Mouse (Mus musculus) liver, adult 2 months (tissue): ENCODE data around the gene Snapc1. TPM values are rescaled to one million over a fixed set of nuclear protein-coding genes. Genes with fewer than 3 reads are reported as not detected.
A peak's percentile ranks its signal among the peaks of the same experiment; 100 is the strongest.

ENCODE experiments used
- DNase-seq: peaks from one replicate; pipeline ENCODE4 v3.0.0-alpha.2; 2011; ENCODE audit warnings: low read depth, low spot score; ENCODE audit errors: extremely low read depth
- H3K27ac ChIP-seq: fragments of 200-500 bp; replicated peaks from 2 replicates; pipeline ENCODE4 v1.5.1; 2012; ENCODE audit warnings: low read depth, mild to moderate bottlenecking, control low read depth, inconsistent platforms, low read length; ENCODE audit not compliant: insufficient read depth
- H3K27me3 ChIP-seq: fragments of 200-500 bp; 2 replicates; pipeline ENCODE4 v1.6.1; 2012; ENCODE audit warnings: mild to moderate bottlenecking, moderate library complexity, low read length, inconsistent platforms; ENCODE audit not compliant: control insufficient read depth, insufficient read depth
- H3K36me3 ChIP-seq: fragments of 200-500 bp; 2 replicates; pipeline ENCODE4 v1.6.1; 2012; ENCODE audit warnings: low read length, inconsistent platforms; ENCODE audit not compliant: control insufficient read depth, insufficient read depth
- H3K4me1 ChIP-seq: fragments of 200-500 bp; 2 replicates; pipeline ENCODE4 v1.6.1; 2011; ENCODE audit warnings: low read length; ENCODE audit not compliant: control insufficient read depth, insufficient read depth
- H3K4me3 ChIP-seq: fragments of 200-500 bp; 2 replicates; pipeline ENCODE4 v1.5.1; 2011; ENCODE audit warnings: low read depth, mild to moderate bottlenecking, control low read depth, low read length, moderate library complexity; ENCODE audit not compliant: insufficient read depth
- H3K79me2 ChIP-seq: fragments of 200-500 bp; 2 replicates; pipeline ENCODE4 v1.6.1; 2012; ENCODE audit warnings: inconsistent platforms, mild to moderate bottlenecking, low read length, moderate library complexity; ENCODE audit not compliant: control insufficient read depth, insufficient read depth
- H3K9ac ChIP-seq: fragments of 200-500 bp; 2 replicates; pipeline ENCODE4 v1.6.1; 2012; ENCODE audit warnings: low read depth, mild to moderate bottlenecking, control low read depth, inconsistent platforms, low read length
- CTCF ChIP-seq: fragments of 200-500 bp; IDR thresholded peaks from 2 replicates; pipeline ENCODE4 v1.5.1; 2011; ENCODE audit warnings: low read depth, low read length, control low read depth
- POLR2A ChIP-seq: fragments of 200-500 bp; IDR thresholded peaks from 2 replicates; pipeline ENCODE4 v1.6.1; 2011; ENCODE audit warnings: low read length, control low read depth; ENCODE audit not compliant: insufficient read depth; ENCODE audit errors: extremely low read depth
- WGBS: fragments of 180-500 bp; shearing (Covaris S2); methylation state at CpG from one replicate; pipeline ENCODE4 v1.1.7; 2018; 5-methylcytosine and 5-hydroxymethylcytosine counted together
- polyA plus RNA-seq: library from polyadenylated mRNA; depleted of rRNA; stranded (reverse); fragments of >200 nt; gene quantifications from 2 replicates; pipeline ENCODE4 v1.2.3, GENCODE M21; 2012; rRNA removed
- total RNA-seq: library from RNA; depleted of rRNA; stranded (reverse); fragments of >200 nt; gene quantifications from 2 replicates; pipeline ENCODE4 v1.2.3, GENCODE M21; 2014; rRNA removed

Gene Snapc1
- total RNA-seq: 3.0 and 4.4 TPM in 2 replicates
- polyA plus RNA-seq: 5.4 and 6.0 TPM in 2 replicates

GRCm38 (mm10) chr12:73964291-73965281 lies at the start of gene Snapc1:
TSS of gene Snapc1 (plus strand) at chr12:73964481.
- under 1% methylated on average over 60 of the region's 60 CpGs for WGBS
- Histone ChIP-seq H3K79me2 (no peaks in the 10 kb centered on the region; the same call in 1 of the 2 replicates), H3K4me1 (peaks cover 2% of the 10 kb centered on the region), H3K36me3 (peaks cover 13% of the 10 kb centered on the region), H3K27ac (peak within 1 kb of the TSS; percentile 9), H3K27me3 (no peaks in the 10 kb centered on the region), H3K4me3 (peak within 1 kb of the TSS; percentile 90), H3K9ac (peak within 1 kb of the TSS; percentile 84)
- DNase-seq: peak; percentile 92
- peak; percentile 61; the same call in 1 of the 2 replicates for TF ChIP-seq POLR2A
- no peak for TF ChIP-seq CTCF

- TF ChIP-seq CTCF: no peak
- H3K79me2 ChIP-seq: peaks cover 20% of the 10 kb centered on the region
- 94% methylated on average over 5 of the region's 5 CpGs for WGBS
These were observed 45.8 kb upstream of the Snapc1 start for GRCm38 (mm10) chr12:73918479-73918878.

GRCm38 (mm10) chr12:73930266-73930665 lies 34.0 kb upstream of the Snapc1 start:
- no peaks in the 10 kb centered on the region for H3K79me2 ChIP-seq
- peak overlapping the region; percentile 48 for H3K27ac ChIP-seq
- TF ChIP-seq CTCF: no peak
- TF ChIP-seq POLR2A: no peak
- peak; percentile 84 for DNase-seq
- no peak overlapping the region for H3K4me3 ChIP-seq
- no peaks in the 10 kb centered on the region for H3K27me3 ChIP-seq
- H3K36me3 ChIP-seq: peaks cover 50% of the 10 kb centered on the region
- peaks cover 5% of the 10 kb centered on the region; the same call in 1 of the 2 replicates for H3K4me1 ChIP-seq
- H3K9ac ChIP-seq: no peak overlapping the region
- WGBS: 60% methylated on average over 3 of the region's 3 CpGs

More at GRCm38 (mm10) chr12:73918479-73918878, 45.8 kb upstream of the Snapc1 start:
- Histone ChIP-seq H3K4me1 (peaks cover 6% of the 10 kb centered on the region; the same call in 1 of the 2 replicates), H3K27me3 (no peaks in the 10 kb centered on the region), H3K27ac (no peak overlapping the region), H3K4me3 (no peak overlapping the region), H3K36me3 (no peaks in the 10 kb centered on the region), H3K9ac (no peak overlapping the region)
- DNase-seq: no peak

- Histone ChIP-seq H3K9ac (no peak overlapping the region), H3K4me3 (no peak overlapping the region), H3K27me3 (no peaks in the 10 kb centered on the region), H3K36me3 (peaks cover 55% of the 10 kb centered on the region), H3K4me1 (peaks cover 5% of the 10 kb centered on the region; the same call in 1 of the 2 replicates), H3K27ac (no peak overlapping the region), H3K79me2 (no peaks in the 10 kb centered on the region)
- 48% methylated on average over 5 of the region's 5 CpGs for WGBS
- TF ChIP-seq CTCF (peak; percentile 27; the same call in 1 of the 2 replicates), POLR2A (no peak)
- peak; percentile 34 for DNase-seq
These were observed 33.0 kb upstream of the Snapc1 start for GRCm38 (mm10) chr12:73931274-73931673.

GRCm38 (mm10) chr12:73934528-73934927 lies 29.8 kb upstream of the Snapc1 start:
- 62% methylated on average over 2 of the region's 2 CpGs for WGBS
- H3K4me3 ChIP-seq: no peak overlapping the region
- H3K27ac ChIP-seq: no peak overlapping the region
- no peaks in the 10 kb centered on the region; the same call in 1 of the 2 replicates for H3K79me2 ChIP-seq
- no peak for DNase-seq
- TF ChIP-seq POLR2A (no peak), CTCF (no peak)
- no peaks in the 10 kb centered on the region for H3K27me3 ChIP-seq
- peaks cover 59% of the 10 kb centered on the region for H3K36me3 ChIP-seq
- H3K4me1 ChIP-seq: peaks cover 5% of the 10 kb centered on the region; the same call in 1 of the 2 replicates
- H3K9ac ChIP-seq: no peak overlapping the region
